Mouse (Mus musculus) E14TG2a.4 (cell line): Measurements from ENCODE around the gene Mcpt8.

Source experiments
- H3K27me3 ChIP-seq: 2 replicates; pipeline ENCODE4 v1.6.1; 2014; ENCODE audit warnings: low read length, control low read depth; ENCODE audit not compliant: insufficient read depth
- H3K36me3 ChIP-seq: 2 replicates; pipeline ENCODE4 v1.6.1; 2014; ENCODE audit warnings: low read length, control low read depth; ENCODE audit not compliant: insufficient read depth
- H3K4me1 ChIP-seq: replicated peaks from 2 replicates; pipeline ENCODE4 v1.6.1; 2014; ENCODE audit warnings: low read depth, low read length, control low read depth
- H3K4me3 ChIP-seq: replicated peaks from 2 replicates; pipeline ENCODE4 v1.5.1; 2014; ENCODE audit warnings: mild to moderate bottlenecking, low read length
- H3K9me3 ChIP-seq: 2 replicates; pipeline ENCODE4 v1.6.1; 2014; ENCODE audit warnings: low read length, control low read depth
- CTCF ChIP-seq: conservative IDR thresholded peaks from 2 replicates; pipeline ENCODE4 v1.5.1; 2014; ENCODE audit warnings: low read length
- NANOG ChIP-seq: IDR thresholded peaks from 2 replicates; pipeline ENCODE4 v1.6.1; 2014; ENCODE audit warnings: borderline replicate concordance, low read length, mixed read lengths
- POU5F1 ChIP-seq: IDR thresholded peaks from 2 replicates; pipeline ENCODE4 v1.6.1; 2014; ENCODE audit warnings: low read length, borderline replicate concordance

The Mcpt8 gene

DNA sequence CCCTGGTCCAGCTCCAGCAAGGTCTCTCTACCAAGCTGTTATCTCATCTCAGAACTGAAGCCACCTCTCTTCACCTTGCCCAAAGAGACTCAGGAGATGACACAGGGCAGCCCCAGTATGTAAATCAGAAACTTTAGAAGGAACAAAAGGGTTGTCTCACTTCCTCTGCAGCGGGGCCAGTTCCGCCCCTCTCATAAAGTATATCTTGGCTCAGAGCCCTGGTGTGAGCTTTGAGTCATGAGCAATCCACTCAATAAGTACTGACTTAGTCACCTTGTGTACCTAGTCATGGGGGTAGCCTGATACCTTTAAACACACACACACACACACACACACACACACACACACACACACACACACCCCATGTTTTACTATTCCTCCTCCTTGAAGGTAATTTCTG lies 50.6 kb downstream of the Mcpt8 start:
- H3K4me3 ChIP-seq: no peak overlapping the region
- TF ChIP-seq NANOG: no peak
- TF ChIP-seq CTCF: no peak
- no peak for TF ChIP-seq POU5F1

More for the DNA sequence above, 50.6 kb downstream of the Mcpt8 start:
- 0 out of 2 replicates have a peak, but pooled peaks cover 3% of the 10 kb centered on the region for H3K9me3 ChIP-seq
- H3K36me3 ChIP-seq: no peaks in the 10 kb centered on the region
- H3K27me3 ChIP-seq: no peaks in the 10 kb centered on the region
- no peaks in the 10 kb centered on the region for H3K4me1 ChIP-seq
